Mouse (Mus musculus): ENCODE data around the gene Gsap.

GRCm38 (mm10) chr5:21332119-21332518 is 146.1 kb downstream of the Gsap start:
- TF ChIP-seq CTCF (IDR thresholded peaks at IDR 0.05; ENCODE audit: low read depth, low read length) (no peak), POLR2A (IDR thresholded peaks at IDR 0.05; ENCODE audit: extremely low read depth, insufficient read depth, low read length) (no peak)

Data from liver, adult 2 months (tissue).